Mouse (Mus musculus) T-helper 1 cell (primary cell): ENCODE data around the gene Srp68.

Source experiments
- in situ Hi-C: fragments of 300-600 bp; cut with MboI, MseI; formaldehyde crosslinking; loops from one replicate; pipeline ENCODE4 v1.15.1; 2025; ENCODE audit warnings: high pct_unique_total_duplicates

The Srp68 gene

DNA sequence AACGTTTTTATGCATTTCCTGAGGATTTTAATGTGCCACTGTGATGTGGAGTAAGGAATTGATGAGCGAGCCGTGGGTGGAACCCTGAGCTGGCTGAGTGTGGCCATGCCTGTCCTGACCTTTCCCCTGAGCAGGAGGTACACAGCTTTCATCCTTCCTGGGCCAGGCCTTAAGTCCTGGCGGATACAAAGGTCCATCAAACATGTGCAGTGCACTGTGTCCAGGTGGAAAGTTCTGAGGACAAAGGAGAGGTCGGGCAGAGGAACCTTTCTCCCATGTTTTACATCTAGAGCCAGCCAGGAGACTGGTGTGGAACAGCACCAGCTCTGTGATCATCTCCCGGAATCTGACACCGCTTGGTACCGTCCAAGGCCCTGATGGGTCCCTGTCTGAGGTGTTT lies 64.8 kb downstream of the Srp68 start:
- in situ Hi-C loops: loop anchor here (10.0 kb wide), 1 partner anchor 1416 kb away; no protein-coding TSS in a partner anchor

DNA sequence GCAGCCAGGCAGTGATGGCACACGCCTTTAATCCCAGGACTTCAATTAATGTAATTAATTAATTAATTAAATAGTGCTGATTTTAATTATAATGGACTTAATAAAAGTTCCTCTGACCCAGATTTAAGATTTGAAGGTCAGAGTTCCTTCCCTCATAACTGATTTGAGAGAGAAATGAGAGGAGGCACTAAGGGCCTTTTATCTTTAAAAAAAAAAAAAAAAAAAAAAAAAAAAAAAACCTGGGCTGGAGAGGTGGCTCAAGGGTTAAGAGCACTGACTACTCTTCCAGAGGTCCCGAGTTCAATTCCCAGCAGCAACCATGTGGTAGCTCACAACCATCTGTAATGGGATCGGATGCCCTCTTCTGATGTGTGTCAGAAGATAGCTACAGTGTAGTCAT lies 65.4 kb downstream of the Srp68 start:
- in situ Hi-C loops: loop anchor here (10.0 kb wide), 1 partner anchor 1416 kb away; no protein-coding TSS in a partner anchor

DNA sequence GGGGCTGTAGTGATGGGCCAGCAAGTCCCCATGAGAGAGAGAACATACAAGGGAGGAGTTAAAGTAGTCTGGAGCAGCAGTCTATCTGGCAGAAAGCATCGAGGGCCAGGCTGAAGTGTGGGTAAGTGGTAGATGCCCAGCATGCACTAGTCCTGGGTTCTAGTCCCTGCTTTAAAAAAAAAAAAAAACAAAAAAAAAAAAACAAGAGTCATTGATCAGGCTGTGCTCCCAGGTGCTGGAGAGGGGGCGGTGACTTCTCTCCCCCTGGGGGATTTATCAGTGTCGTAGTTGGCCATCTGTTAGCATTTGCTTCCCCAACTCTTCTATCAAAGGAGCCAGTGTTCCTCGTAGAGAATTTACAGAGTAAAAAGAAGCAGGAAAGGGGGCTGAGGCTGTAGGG lies 67.3 kb downstream of the Srp68 start:
- in situ Hi-C loops: loop anchor here (10.0 kb wide), 1 partner anchor 1418 kb away; no protein-coding TSS in a partner anchor

DNA sequence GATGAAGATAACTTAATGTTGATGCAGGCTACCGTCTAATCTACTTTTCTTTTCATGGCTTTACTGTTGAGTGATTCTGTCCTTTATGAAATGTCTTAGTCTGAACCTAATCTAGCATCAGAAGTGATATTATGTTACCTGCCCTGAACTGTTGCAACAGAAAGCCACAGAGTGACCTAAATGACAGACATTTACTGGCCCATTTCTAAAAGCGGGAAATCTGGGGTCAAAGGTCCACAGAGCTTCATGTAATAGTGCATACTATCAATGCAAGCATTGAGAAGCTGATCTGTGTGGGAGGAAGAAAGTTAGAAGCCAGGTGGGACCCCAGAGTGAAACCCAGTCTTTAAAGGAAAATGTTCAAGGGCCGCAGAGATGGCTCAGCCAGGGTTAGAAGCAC lies 70.9 kb downstream of the Srp68 start:
- in situ Hi-C loops: loop anchor here (10.0 kb wide), 1 partner anchor 1422 kb away; no protein-coding TSS in a partner anchor

DNA sequence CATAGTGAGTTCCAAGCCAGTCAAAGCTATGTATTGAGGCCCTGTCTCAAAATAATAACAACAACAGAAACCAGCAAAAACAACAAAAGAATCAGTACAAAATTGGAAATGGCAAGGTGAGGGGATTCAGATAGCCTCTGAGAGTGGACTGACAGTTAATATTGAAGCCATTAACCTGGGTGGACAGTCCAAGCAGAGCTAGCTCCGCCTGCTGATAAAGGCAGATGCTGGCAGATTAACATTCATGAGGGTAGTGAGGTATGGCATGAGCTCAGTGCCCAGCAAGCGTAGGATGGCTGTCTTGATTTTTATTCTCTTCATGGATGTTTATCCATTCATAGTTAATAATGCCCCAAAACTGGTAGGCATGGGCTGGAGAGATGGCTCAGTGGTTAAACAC lies 72.9 kb downstream of the Srp68 start:
- in situ Hi-C loops: loop anchor here (10.0 kb wide), 1 partner anchor 1424 kb away; no protein-coding TSS in a partner anchor

DNA sequence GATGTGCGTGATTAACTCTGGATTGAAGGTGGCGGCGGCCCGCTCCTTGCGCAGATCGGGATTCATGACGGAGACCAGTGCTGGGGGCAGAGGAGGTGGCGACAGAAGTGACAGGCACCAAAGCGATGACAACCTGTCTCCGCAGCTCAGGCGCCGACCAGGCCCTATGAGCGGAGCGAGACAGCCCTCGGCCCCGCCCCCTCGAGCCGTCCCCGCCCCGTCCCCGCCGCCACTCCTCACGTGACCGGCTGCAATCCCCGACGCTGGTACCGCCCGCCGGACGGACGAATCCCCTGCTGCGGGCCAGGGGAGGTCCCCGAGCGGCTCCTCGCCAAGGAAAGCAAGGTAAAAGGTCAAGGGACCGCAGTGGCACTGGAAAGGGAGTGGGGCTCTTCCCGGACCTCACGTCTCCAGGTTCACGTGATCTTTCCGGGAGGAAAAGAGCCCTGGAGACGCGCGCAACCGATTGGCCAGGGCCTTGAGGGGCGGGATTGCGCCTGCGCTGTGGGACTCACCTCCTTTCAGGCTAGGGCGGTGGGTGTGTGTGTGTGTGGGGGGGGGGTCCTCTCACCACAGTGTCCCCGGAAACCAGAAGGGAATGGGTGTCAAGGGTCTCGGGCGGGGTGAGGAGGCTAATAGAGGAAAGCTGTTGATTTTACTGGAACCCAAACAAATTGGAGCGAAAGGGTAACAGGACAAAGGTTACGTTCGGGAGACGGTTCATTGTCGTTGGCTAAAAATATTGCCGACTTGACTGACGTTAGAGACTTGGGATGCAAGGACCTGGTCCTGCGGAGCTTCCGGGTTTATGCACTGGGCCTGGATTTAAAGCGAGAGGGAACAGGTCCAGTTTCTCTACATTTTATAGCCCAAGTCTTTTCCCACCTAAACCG lies 75.1 kb downstream of the Srp68 start, which contains the start of the genes Ten1 and Acox1:
Gene Ten1, plus strand, starts transcription at position 217 of the 893 bp plus-strand sequence.
Gene Acox1, minus strand, starts transcription at position 407 of the 893 bp plus-strand sequence.
- in situ Hi-C loops: no loop called here

DNA sequence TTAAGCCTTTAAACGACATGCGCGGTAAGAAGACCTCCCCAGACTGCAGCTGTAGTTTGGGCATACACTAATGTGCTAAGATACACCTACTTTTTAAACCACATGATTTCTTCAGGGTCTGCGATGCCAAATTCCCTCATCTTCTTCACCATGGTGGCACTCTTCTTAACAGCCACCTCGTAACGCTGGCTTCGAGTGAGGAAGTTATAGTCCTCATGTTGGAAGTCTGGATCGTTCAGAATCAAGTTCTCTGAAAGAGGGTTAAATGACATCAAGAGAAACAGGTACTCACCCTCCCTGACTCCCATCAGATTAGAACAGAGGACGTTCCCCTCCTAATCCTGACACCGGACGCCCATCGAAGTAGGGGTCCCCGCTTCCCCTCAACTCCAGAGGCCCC lies 75.9 kb downstream of the Srp68 start:
- in situ Hi-C loops: no loop called here

DNA sequence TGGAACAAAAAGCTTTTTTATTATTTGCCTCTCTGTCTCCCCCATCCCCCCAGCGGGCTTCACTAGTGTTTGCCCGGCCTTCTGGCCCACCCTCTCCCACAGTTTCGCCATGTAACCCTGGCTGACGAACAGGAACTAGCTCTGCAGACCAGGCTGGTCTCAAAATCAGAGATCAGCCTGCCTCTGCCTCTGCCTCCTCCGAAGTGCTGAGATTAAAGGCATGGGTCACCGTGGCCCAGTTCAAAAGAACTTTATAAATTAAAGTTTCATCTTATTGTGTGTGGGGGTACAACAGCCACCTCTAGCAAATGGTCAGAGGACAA lies 76.5 kb downstream of the Srp68 start:
- in situ Hi-C loops: no loop called here

DNA sequence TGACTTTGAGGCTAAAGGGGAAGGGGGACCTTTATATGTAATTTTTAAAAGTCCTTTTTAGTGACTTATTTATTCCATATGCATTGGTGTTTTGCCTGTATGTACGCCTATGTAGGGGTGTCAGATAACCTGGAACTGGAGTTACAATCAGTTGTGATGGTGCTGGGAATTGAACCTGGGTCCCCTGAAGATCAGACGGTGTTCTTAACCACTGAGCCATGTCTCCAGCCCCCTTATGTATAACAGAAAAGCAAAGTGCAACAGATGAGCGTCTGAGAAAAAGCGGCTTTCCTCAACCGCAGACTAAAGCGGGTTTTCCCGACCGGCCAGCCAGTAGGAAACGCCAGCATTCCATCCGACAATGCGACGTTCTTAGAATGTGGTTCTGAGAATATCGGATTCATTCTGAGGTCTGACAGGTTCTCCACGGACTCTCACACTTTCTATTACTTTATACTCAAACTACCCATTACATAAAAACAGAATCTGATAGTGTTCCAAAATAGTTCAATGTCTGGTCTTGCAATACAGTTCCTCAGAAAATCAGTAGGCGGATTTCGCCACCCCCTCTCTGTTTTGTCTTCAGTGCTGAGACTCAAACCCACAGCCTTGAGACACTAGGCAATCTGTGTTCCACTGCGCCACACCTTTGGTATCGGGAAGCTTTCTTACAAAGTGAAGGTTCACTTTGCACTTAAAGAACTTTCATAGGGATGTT lies 77.0 kb downstream of the Srp68 start:
- in situ Hi-C loops: no loop called here

DNA sequence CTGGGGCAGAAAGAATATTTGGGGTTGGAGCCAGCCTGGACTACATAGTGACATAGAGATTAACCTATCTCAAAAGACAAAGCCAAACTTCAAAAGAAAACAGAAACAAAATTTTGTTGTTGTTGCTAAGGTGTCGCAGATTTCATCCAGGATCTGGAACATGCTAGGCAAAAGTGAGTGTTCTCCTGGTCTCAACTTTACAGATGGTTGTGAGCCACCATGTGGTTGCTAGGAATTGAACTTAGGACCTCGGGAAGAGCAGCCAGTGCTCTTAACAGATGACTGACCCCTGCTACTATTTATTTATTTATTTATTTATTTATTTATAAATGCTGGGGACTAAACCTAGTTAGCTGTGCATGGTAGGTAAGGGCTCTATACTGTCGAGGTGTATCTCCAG lies 77.7 kb downstream of the Srp68 start:
- in situ Hi-C loops: no loop called here

DNA sequence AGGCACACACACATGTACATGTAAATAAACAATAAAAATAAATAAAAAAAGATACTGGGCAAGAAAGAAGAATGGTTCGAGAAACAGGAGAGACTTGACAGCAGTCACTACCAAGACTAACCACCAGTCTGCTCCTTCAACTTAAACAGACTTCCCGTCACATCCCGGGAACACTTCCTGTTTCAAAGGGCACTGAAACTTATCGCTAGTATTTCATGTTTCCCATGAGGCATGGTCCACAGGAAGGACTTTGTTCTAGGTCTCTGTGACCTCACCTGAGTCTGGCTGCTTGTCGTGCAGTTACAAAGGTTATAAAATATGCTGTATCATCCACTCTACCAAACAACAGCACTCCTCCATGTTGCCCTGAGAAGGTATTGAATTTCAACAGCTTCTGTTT lies 78.8 kb downstream of the Srp68 start:
- in situ Hi-C loops: no loop called here
